Mouse (Mus musculus): ENCODE measurements around the gene Lrp6.
A peak's percentile ranks its signal among the peaks of the same experiment; 100 is the strongest.

Lrp6 gene

DNA sequence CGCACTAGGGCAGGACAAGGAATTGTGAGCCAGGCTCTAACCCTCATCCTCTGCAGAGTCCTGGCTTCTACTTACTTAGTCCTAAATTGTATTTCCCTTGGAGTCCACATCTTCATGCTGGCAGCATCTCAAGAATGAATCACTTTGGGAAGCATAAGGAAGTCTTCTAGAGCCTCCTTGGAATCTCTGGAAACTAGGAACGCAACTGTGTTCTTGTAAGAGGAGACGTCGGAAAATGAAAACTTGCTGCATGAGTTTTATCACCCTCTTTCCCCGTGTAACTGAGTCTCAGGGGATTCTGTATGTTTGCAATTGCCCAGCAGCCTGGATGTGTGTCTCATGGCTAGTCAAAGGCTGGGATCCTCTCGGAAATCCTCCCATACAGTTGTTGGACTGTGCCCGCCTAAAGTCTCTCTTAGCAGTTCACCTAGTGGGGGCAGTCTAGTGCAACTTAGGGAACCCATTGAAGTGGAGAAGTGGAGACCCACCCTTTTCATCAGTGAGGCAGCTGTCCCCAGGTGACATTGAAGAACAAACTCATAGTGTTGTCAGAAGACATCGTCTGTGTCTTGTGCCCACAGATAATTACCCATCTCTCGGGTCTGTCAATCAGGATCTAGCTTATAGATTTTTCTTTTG is 136.5 kb downstream of the Lrp6 start:
- DNase-seq = no peak

DNA sequence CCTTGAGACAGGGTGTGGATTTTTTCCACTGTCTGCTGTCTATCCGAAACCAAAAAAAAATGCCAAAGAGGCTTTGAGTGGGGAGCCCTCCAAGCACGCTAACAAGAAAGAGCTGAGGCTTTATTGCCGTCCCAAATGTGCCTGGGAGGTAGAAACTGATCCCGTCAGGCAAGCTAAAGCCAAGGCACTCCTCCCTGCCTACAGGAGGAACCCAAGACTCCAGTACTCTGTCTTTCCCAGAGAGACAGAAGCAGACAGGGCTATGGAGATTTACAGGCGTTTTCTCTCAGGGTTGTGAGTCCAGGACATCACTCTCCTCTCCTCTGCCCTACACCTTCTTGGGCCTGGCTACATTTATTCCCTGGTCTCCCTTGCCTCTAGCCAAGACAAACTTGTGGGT is 138.3 kb downstream of the Lrp6 start:
- DNase-seq = no peak

DNA sequence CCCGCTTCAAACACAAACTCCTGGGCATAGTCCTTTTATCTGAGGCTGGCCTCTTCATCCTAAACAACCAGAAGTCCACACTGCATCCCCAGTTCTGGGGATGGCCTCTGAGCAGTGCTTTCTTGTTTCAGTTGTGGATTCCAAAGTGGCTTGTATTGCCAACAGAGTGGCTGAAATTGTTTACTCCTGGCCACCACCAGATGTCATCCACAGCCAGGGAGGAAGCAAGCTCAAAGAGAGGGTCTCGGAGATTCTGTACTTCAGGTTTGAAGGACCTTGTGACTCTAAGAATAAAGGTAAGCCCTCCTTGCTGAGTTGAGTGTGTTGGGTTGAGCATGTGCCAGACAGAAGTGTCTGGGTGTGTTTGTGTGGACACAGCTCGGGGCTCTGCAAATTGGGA is 139.6 kb downstream of the Lrp6 start:
- DNase-seq = no peak

DNA sequence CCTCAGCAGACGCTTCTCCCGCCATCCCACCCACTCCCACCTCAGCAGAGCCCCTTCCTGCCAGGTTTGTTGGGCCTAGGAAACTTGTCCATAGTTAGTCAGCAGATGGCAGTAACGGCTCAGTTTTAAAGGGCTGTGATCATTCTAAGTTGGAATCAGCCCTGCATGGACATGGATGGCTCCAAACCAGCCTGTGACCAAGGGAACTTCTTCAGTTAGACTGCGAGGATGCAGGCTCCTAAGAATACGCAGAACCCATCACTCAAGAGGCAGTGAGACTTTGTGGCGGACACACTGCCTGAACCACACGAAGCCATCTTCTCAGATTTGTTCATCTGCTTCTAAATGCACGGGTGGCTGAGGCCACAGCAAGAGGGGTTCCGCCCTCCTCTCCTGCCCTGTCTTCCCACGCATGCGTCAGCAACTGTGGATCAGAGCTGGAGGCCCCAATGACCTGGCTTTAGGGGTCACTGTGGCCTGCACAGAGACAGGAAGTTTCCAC is 141.5 kb downstream of the Lrp6 start:
- DNase-seq = peak; percentile 68 to 70

DNA sequence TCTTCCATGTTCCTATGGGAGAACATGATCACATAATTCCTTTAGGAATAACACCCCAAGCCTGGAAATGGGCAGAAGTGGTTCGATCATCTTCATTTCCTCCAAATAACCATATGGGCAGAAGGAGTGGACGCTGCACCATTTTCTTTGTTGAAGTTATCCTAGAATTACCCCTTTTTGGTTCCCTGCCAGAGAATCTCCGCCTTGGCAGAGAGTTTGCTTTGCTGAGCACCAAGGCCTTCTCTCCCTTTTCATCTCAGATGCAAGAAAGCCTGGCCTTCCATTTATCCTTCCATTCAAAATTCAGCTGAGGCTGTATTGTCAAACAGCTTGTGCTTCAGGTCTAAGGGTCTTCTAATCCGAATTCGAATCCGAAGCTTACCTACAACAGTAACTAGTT is 144.8 kb downstream of the Lrp6 start:
- DNase-seq = no peak

DNA sequence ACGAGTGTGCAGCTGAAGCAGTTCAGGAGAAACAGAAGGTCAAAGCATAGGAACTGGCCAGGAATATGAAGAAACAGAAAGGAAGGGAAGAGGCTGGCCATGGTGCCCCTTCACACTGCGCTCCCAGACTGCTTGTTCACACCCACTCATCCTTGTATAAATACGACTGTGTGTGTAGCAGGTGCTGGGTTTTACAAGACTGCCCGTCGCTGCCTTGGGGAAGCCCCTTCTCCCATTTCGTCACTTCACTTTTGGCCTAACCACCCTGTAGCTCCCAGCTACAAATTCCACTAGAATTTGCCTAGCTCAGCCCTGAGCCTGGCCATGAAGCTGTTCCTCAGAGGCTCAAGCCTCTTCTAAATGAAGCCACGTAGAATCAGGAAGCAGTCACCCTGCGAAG is 146.4 kb downstream of the Lrp6 start:
- DNase-seq = no peak

DNA sequence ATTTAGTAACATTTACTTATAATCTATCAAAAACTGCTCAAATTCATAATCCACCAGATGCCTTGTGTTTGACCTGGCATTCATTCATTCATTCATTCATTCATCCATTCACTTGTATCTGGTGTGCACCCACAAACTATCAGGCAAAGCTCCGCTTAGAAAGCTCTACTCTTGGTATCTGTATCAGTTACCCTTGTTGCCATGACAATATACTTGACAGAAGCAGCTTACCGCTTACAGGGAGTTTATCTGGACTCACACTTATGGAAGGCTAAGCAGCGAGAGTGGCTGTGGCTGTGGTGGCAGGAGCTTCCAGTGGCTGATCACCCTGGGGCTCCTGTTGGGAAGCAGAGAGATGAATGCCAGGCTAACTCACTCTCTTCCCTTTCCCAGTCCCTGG is 148.9 kb downstream of the Lrp6 start:
- no peak for DNase-seq

DNA sequence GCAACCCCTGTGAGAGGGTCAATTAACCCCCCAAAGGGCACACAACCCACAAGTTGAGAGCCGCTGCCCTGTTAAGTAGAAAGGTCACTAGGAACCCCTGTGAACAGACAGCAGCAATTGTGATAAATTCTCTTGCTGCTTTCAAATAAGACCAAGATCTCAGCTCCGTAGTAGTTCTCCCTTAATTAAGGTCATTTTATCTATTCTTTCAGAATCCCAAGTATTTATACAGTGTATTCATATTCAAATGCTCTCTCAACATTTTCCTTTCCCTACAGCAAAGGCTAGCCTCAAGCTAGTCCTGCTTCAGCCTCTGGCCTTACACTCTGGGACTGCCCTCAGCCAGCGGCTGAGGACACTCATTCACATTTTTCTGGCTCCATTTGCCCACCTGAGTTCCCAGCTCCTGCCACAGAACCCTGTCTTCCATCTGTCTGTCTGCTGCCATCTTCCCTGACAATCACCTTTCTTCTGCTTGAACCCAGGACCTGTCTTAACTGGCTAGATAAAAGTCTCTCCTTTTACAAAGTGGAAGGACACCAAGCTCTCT is 150.1 kb downstream of the Lrp6 start:
- no peak for DNase-seq

DNA sequence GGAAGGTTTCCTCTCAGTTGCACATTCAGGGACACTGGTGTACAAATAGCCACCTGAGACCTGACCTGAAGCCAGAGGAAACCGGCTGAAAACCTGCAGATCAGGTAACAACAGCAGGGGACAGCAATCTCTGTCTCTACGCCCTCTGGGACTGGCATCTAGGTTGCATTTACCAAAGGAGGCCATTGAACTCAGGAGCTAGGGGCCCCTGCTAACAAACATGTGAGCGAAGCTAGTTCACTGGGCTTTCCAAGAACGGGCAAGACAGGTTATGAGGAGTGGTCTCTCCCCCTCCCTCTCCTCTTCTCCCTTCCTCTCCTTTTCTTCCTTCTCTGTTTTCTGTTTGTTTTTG is 152.3 kb downstream of the Lrp6 start:
- DNase-seq = no peak

DNA sequence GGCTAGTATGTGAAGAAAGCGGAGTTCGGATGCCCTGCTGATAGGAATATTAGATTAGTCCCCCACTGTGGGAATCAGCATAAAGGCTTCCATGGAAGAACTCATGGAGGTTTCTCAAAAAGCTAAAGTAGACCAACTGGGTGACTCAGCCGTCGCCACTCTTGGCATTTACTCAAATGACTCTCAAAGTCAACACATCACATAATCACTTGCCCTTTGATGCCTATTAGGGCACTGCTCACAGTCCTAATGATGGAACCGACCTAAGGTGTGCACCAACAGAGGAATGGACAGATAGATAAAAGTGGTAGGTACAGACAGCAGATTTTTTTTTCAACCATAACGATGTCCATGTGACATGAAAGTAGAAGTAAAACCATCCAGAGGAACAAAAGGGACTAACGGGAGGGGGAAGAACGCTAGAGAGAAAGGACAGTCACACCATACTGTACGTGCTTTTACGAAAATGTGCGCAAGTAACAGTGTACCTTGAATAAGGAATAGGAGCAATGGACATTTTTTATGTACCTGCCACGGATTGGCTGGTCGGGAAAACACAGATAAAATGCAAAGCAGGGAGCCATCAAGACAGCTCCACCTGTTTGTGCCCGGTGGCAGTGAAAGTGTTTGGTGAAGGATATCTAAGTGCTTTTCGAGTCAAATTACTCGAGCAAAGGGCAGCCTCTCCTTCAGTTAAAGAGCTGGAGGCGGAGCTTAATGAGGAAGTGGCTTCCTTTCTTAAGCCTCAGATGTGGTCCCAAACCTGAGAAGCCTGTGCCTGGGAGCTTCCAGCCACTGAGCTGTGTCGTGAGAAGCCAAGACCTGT is 152.8 kb downstream of the Lrp6 start:
- DNase-seq = peak; percentile 57 to 69

DNA sequence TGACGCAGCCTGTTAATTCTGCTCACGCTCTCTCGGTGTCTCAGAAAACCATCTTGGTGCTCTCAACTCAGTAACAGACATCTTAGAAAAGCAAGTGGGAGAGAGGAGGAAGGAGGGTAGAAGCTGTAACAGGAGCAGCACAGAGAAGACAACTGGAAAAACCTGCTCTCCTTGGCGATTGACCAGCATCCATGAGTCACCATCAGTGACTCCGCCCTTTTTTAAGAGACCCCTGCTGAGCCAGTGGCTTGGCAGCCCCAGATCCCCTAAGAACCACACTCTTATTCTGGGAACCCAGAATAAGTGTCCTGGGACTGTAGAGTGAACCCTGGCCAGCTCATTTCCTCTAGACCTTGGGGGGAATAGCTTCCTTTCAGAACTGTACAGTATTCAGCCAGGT is 159.5 kb downstream of the Lrp6 start:
- DNase-seq = peak; percentile 32 to 46

DNA sequence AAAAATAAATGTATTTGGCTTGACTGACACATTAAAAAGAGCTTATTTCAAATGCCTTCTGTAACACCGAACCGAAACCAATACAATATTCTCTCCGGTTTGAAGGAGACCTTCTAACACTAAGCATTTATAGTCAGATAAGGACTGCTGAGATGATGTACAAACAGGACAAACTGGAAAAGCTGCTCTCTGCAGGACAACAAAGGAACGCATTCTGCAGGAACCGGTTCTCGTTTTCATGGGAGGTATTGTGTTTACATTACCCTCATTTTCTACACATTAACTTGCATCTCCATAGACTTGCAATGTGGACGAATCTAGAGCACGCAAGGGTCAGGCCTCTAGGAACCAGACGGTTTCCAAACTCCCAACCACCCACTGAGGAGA is 163.1 kb downstream of the Lrp6 start:
- DNase-seq = peak in 1 of 2 experiments; percentile 36

DNA sequence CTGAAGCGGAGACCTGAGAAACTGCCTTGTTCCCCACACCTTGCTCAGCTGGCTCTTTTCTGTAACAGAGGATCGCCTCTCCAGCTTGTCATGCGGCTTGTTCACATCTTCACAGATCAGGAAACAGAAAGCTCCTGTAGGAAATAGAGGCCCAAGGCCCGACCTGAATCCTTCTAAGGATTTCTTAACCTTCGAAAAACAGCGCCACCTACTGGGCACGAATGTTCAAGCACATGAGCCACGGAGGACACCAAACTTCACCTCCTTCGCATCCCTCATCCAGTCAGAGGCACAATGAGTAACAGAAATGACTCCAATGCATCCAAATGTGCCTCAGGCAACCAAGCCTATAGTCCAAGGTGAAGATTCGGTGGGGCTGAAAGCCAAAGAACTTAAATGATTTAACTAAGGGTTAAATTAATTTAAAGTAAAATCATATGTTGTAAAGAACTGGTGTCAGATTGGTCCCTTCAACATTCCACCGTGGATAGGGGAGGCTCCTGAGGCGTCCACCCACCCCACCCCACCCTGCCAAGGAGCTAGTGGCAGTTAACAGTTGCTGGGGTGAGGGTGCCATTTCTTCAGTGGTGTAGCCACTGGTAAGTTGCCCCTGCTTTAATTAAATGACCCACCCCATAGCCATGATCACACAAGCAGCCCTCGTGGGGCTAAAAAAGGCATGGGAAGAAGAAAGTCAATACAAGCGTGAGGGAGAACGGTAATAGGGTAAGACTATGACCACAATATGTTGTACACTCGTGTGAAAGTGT is 163.7 kb downstream of the Lrp6 start:
- DNase-seq = peak; percentile 36 to 60
